Mouse (Mus musculus): ENCODE results near the gene Dclk1. TPM values are rescaled to one million over a fixed set of nuclear protein-coding genes. Genes with fewer than 3 reads are reported as not detected.

Gene Dclk1
- polyA plus RNA-seq, 1 experiment from 2014 or later = 173 TPM

Other genes starting within 250 kb of the Dclk1 start
- 2.7 and 4.9 TPM in 2 replicates for gene Ccna1, start 186.9 kb upstream of the Dclk1 start, polyA plus RNA-seq (2015; fragmentation: Nextera tagmentation; extraction: Ambion mirVana)
- gene Spg20, start 130.3 kb upstream of the Dclk1 start, polyA plus RNA-seq (2015; fragmentation: Nextera tagmentation; extraction: Ambion mirVana) = 26.6 and 28.2 TPM in 2 replicates
- gene Ccdc169, start 105.0 kb upstream of the Dclk1 start, polyA plus RNA-seq (2015; fragmentation: Nextera tagmentation; extraction: Ambion mirVana) = 0.06 and 0.26 TPM in 2 replicates
- not detected in 2 replicates for gene Sohlh2, start 60.3 kb upstream of the Dclk1 start, polyA plus RNA-seq (2015; fragmentation: Nextera tagmentation; extraction: Ambion mirVana)
- not detected in 2 replicates for gene Gm21954, start 229.8 kb downstream of the Dclk1 start, polyA plus RNA-seq (2015; fragmentation: Nextera tagmentation; extraction: Ambion mirVana)